Mouse (Mus musculus) olfactory bulb, adult 2 months (tissue): ENCODE measurements around the gene Pdss2.

Experiments used
- CTCF ChIP-seq: fragments of 200-500 bp; IDR thresholded peaks from 2 replicates; pipeline ENCODE4 v1.5.1; 2012; ENCODE audit warnings: low read depth, mild to moderate bottlenecking, low read length, moderate library complexity; ENCODE audit not compliant: insufficient read depth
- POLR2A ChIP-seq: fragments of 200-500 bp; IDR thresholded peaks from 2 replicates; pipeline ENCODE4 v1.6.1; 2012; ENCODE audit warnings: mild to moderate bottlenecking, low read depth, low read length, moderate library complexity; ENCODE audit not compliant: insufficient read depth

- TF ChIP-seq POLR2A, result no peak
- no peak for TF ChIP-seq CTCF
These were observed 108.5 kb downstream of the Pdss2 start for GRCm38 (mm10) chr10:43329813-43330212.
